Mouse (Mus musculus) MEL-GATA-1-ER (cell line): ENCODE measurements around the gene Esam.

Source experiments
- DNase-seq: peaks from one replicate; pipeline ENCODE4 v3.0.0-alpha.2; 2012; ENCODE audit warnings: low read depth; ENCODE audit errors: extremely low read depth

Gene Esam

GRCm38 (mm10) chr9:37527396-37528224 lies at the start of gene Esam:
TSS of gene Esam (plus strand) at chr9:37528078.
- no peak for DNase-seq

- DNase-seq, result no peak
Measured at GRCm38 (mm10) chr9:37485146-37485545, 42.7 kb upstream of the Esam start.

GRCm38 (mm10) chr9:37488041-37488440 lies 39.8 kb upstream of the Esam start:
- DNase-seq, result no peak

GRCm38 (mm10) chr9:37488611-37489396 lies 39.1 kb upstream of the Esam start, which contains the start of gene Msantd2:
TSS of gene Msantd2 (plus strand) at chr9:37489319.
- peak; percentile 77 for DNase-seq

GRCm38 (mm10) chr9:37489446-37490120 lies 38.3 kb upstream of the Esam start:
- DNase-seq, result peak; percentile 64

GRCm38 (mm10) chr9:37495761-37496160 lies 32.1 kb upstream of the Esam start:
- DNase-seq, result no peak

- DNase-seq, result no peak
Measured at GRCm38 (mm10) chr9:37496325-37496724, 31.6 kb upstream of the Esam start.

- DNase-seq, result no peak
Measured at GRCm38 (mm10) chr9:37500201-37500600, 27.7 kb upstream of the Esam start.

- no peak for DNase-seq
Measured at GRCm38 (mm10) chr9:37501170-37501569, 26.7 kb upstream of the Esam start.

- no peak for DNase-seq
Measured at GRCm38 (mm10) chr9:37504348-37504747, 23.5 kb upstream of the Esam start.

- DNase-seq, result no peak
Measured at GRCm38 (mm10) chr9:37506023-37506422, 21.9 kb upstream of the Esam start.

GRCm38 (mm10) chr9:37512097-37512496 lies 15.8 kb upstream of the Esam start:
- DNase-seq, result no peak

- no peak for DNase-seq
Measured at GRCm38 (mm10) chr9:37514456-37514855, 13.4 kb upstream of the Esam start.

GRCm38 (mm10) chr9:37517467-37517866 lies 10.4 kb upstream of the Esam start:
- peak; percentile 84 for DNase-seq

- no peak for DNase-seq
Measured at GRCm38 (mm10) chr9:37518991-37519390, 8.9 kb upstream of the Esam start.

GRCm38 (mm10) chr9:37519995-37520394 lies 7.9 kb upstream of the Esam start:
- DNase-seq, result no peak

- DNase-seq, result no peak
Measured at GRCm38 (mm10) chr9:37525461-37525860, 2.4 kb upstream of the Esam start.

- DNase-seq, result no peak
Measured at GRCm38 (mm10) chr9:37526443-37527395, 1.2 kb upstream of the Esam start.

GRCm38 (mm10) chr9:37528225-37528970 lies 520 bp downstream of the Esam start:
- no peak for DNase-seq
